Mouse (Mus musculus) liver, embryonic 15.5 days (tissue): ENCODE data around the gene Cavin2. TPM values are rescaled to one million over a fixed set of nuclear protein-coding genes. Genes with fewer than 3 reads are reported as not detected.

ENCODE experiments used
- polyA plus RNA-seq: library from polyadenylated mRNA; unstranded; fragments of >200 nt; fragmentation: Nextera tagmentation; extraction: Ambion mirVana; gene quantifications from 2 replicates; pipeline ENCODE4 v1.2.1, GENCODE M21; 2015

Gene Cavin2
- polyA plus RNA-seq, 1 experiment from 2014 or later: 22.8 TPM

Other genes starting within 250 kb of the Cavin2 start
- gene Nabp1, start 189.3 kb downstream of the Cavin2 start, polyA plus RNA-seq: 7.6 and 8.9 TPM in 2 replicates